Mouse (Mus musculus): ENCODE measurements around the gene Calm1. TPM values are rescaled to one million over a fixed set of nuclear protein-coding genes. Genes with fewer than 3 reads are reported as not detected.

The Calm1 gene
- polyA plus RNA-seq, 1 experiment from 2014 or later, result 1,610 TPM

DNA sequence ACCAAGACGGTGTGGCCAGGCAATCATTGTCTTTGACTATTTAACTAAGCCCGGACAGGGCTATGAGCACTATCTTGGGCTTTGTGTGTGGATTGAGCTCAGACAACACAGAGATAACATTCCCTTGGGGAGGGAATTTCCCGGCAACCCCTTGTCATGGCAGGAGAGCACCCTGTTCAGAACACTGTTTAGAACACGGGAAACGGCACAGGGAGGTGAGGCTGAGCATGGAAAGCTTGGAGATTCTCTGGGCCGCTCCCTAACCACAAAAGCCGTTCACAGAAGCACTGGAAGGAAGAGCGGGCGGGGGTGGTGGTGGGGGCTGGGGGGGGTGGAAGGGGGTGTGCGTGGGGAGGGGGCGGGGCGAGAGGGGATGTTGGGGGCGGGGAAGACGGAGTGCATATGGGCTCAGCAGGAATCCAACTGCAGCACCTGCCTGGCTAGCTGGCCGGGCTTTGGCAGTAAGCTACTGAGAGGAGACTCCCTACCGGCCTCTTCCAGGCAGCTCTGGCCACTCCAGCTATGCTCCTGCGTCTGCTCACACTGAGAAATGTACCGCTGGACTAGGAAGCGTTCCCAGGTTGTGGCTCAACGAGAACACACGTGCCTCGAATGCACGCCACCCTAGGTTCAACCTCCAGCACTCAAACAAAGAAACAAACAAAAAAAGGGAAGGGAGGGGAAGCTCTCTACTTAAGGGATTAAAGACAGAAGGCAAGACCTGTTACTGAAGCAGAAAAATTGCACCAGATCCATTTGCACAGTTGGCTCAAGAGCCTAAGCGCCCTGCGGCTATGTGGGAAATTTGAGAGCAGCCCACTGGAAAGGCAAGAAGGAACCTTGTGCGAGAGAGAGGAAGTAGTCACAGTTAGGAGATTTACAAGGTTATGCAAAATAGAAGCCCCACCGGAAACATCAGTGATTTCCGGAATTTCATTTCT is 31.0 kb upstream of the Calm1 start:
- Histone ChIP-seq H3K4me1 (ENCODE audit: insufficient read depth) (0 out of 2 replicates have a peak, but pooled peaks cover 2% of the 10 kb centered on the region), H3K4me3 (ENCODE audit: low read depth, low read length) (peak overlapping the region; percentile 20; the same call in 1 of the 2 replicates), H3K27ac (ENCODE audit: low read depth) (peak overlapping the region; percentile 50; the same call in 1 of the 2 replicates), H3K9me3 (ENCODE audit: low read depth, low read length) (no peaks in the 10 kb centered on the region), H3K9ac (peak overlapping the region; percentile 44), H3K4me2 (peak overlapping the region; percentile 62), H3K27me3 (ENCODE audit: insufficient read depth, low read length) (no peaks in the 10 kb centered on the region), H3K36me3 (ENCODE audit: insufficient read depth) (no peaks in the 10 kb centered on the region)
- 12% methylated on average over 28 of the region's 28 CpGs for WGBS
- ATAC-seq (ENCODE audit: insufficient read depth) (peak; percentile 67), DNase-seq (peak; percentile 42)
- TF ChIP-seq CTCF (IDR thresholded peaks at IDR 0.05; ENCODE audit: low read depth), result no peak

GRCm38 (mm10) chr12:100172481-100172880 is 26.8 kb upstream of the Calm1 start:
- H3K9ac ChIP-seq, result no peak overlapping the region
- H3K9me3 ChIP-seq (ENCODE audit: low read depth, low read length), result no peaks in the 10 kb centered on the region
- 0 out of 2 replicates have a peak, but pooled peaks cover 2% of the 10 kb centered on the region for H3K4me1 ChIP-seq (ENCODE audit: insufficient read depth)
- no peak for ATAC-seq (ENCODE audit: insufficient read depth)
- no peak overlapping the region for H3K4me2 ChIP-seq
- no peak overlapping the region for H3K27ac ChIP-seq (ENCODE audit: low read depth)
- no peak for DNase-seq
- H3K4me3 ChIP-seq (ENCODE audit: low read depth, low read length), result no peak overlapping the region
- 47% methylated on average over 7 of the region's 7 CpGs for WGBS
- no peaks in the 10 kb centered on the region for H3K36me3 ChIP-seq (ENCODE audit: insufficient read depth)
- no peak for TF ChIP-seq CTCF (IDR thresholded peaks at IDR 0.05; ENCODE audit: low read depth)
- no peaks in the 10 kb centered on the region for H3K27me3 ChIP-seq (ENCODE audit: insufficient read depth, low read length)

GRCm38 (mm10) chr12:100176469-100177056 is 22.7 kb upstream of the Calm1 start:
- no peak for DNase-seq

DNA sequence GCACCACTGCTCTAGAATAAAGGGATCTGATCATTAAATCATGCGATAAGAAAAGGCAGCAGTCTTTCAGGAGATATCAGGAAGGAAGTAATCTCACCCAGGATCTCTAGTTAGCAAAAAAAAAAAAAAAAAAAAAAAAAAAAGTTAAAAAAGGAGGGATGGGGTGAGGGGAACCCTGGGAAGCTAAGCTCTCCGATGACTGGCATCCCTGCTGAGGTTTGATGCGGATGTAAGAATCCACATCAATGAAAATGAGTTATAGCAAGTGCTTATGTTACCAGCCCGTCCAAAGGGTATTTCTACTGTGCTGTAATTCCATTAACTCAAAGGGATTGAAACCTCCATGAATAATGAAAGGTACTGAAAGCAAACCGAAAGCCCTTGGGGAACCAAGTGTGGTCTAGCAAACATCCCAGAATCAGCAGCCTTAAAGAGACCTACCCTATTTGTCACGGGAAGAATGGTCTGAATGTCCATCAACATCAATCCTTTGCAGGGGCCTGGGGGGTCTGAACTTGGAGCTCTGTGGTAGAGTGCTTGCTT is 20.3 kb upstream of the Calm1 start:
- Histone ChIP-seq H3K27me3 (ENCODE audit: insufficient read depth, low read length) (no peaks in the 10 kb centered on the region), H3K36me3 (ENCODE audit: insufficient read depth) (no peaks in the 10 kb centered on the region), H3K9me3 (ENCODE audit: low read depth, low read length) (no peaks in the 10 kb centered on the region), H3K4me2 (no peak overlapping the region), H3K4me1 (ENCODE audit: insufficient read depth) (no peaks in the 10 kb centered on the region), H3K27ac (ENCODE audit: low read depth) (no peak overlapping the region), H3K4me3 (ENCODE audit: low read depth, low read length) (no peak overlapping the region), H3K9ac (no peak overlapping the region)
- DNase-seq (no peak), ATAC-seq (ENCODE audit: insufficient read depth) (no peak)
- no peak for TF ChIP-seq CTCF (IDR thresholded peaks at IDR 0.05; ENCODE audit: low read depth)
- 46% methylated on average over 6 of the region's 6 CpGs for WGBS

More at GRCm38 (mm10) chr12:100176469-100177056, 22.7 kb upstream of the Calm1 start:
- H3K9me3 ChIP-seq (ENCODE audit: low read depth, low read length), result no peaks in the 10 kb centered on the region
- TF ChIP-seq CTCF (IDR thresholded peaks at IDR 0.05; ENCODE audit: low read depth), result no peak
- H3K4me2 ChIP-seq, result no peak overlapping the region
- H3K27ac ChIP-seq (ENCODE audit: low read depth), result no peak overlapping the region
- H3K27me3 ChIP-seq (ENCODE audit: insufficient read depth, low read length), result no peaks in the 10 kb centered on the region
- no peak overlapping the region for H3K4me3 ChIP-seq (ENCODE audit: low read depth, low read length)
- no peak for ATAC-seq (ENCODE audit: insufficient read depth)
- no peak overlapping the region for H3K9ac ChIP-seq
- no peaks in the 10 kb centered on the region for H3K4me1 ChIP-seq (ENCODE audit: insufficient read depth)
- no peaks in the 10 kb centered on the region for H3K36me3 ChIP-seq (ENCODE audit: insufficient read depth)
- 71% methylated on average over 11 of the region's 11 CpGs for WGBS

GRCm38 (mm10) chr12:100180802-100181201 is 18.4 kb upstream of the Calm1 start:
- H3K27ac ChIP-seq (ENCODE audit: low read depth), result no peak overlapping the region
- ATAC-seq (ENCODE audit: insufficient read depth) (no peak), DNase-seq (no peak)
- H3K27me3 ChIP-seq (ENCODE audit: insufficient read depth, low read length), result no peaks in the 10 kb centered on the region
- H3K4me1 ChIP-seq (ENCODE audit: insufficient read depth), result peaks cover 2% of the 10 kb centered on the region; the same call in 1 of the 2 replicates
- no peak for TF ChIP-seq CTCF (IDR thresholded peaks at IDR 0.05; ENCODE audit: low read depth)
- H3K9ac ChIP-seq, result no peak overlapping the region
- H3K4me2 ChIP-seq, result no peak overlapping the region
- 79% methylated on average over 13 of the region's 13 CpGs for WGBS
- H3K36me3 ChIP-seq (ENCODE audit: insufficient read depth), result no peaks in the 10 kb centered on the region
- H3K9me3 ChIP-seq (ENCODE audit: low read depth, low read length), result no peaks in the 10 kb centered on the region
- H3K4me3 ChIP-seq (ENCODE audit: low read depth, low read length), result no peak overlapping the region

GRCm38 (mm10) chr12:100182676-100183075 is 16.6 kb upstream of the Calm1 start:
- Histone ChIP-seq H3K27ac (ENCODE audit: low read depth) (no peak overlapping the region), H3K36me3 (ENCODE audit: insufficient read depth) (no peaks in the 10 kb centered on the region), H3K27me3 (ENCODE audit: insufficient read depth, low read length) (no peaks in the 10 kb centered on the region), H3K4me3 (ENCODE audit: low read depth, low read length) (no peak overlapping the region), H3K9me3 (ENCODE audit: low read depth, low read length) (no peaks in the 10 kb centered on the region), H3K4me1 (ENCODE audit: insufficient read depth) (peaks cover 8% of the 10 kb centered on the region; the same call in 1 of the 2 replicates), H3K9ac (no peak overlapping the region), H3K4me2 (no peak overlapping the region)
- ATAC-seq (ENCODE audit: insufficient read depth) (no peak), DNase-seq (no peak)
- 81% methylated on average over 2 of the region's 2 CpGs for WGBS
- TF ChIP-seq CTCF (IDR thresholded peaks at IDR 0.05; ENCODE audit: low read depth), result peak; percentile 39; the same call in 1 of the 2 replicates

DNA sequence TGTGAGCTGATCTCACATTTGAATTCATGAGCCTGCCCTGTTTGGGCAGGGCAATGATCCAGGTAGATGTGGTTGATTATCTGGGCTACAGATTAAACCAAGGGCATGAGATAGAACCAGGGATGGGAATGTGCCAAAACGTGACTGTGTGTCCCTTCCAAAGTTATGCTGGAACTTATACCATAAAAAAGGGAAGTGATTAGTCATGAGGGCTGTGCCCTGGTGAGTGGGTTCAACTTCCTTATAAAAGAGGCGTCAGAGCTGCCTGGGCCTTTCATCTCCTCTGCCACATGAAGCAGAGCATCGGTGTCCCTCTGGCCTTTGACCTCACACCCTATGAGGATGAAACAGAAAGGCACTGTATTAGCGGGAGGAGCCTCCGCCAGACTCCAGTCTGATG is 15.3 kb upstream of the Calm1 start:
- no peak overlapping the region for H3K27ac ChIP-seq (ENCODE audit: low read depth)
- no peak for ATAC-seq (ENCODE audit: insufficient read depth)
- no peaks in the 10 kb centered on the region for H3K9me3 ChIP-seq (ENCODE audit: low read depth, low read length)
- H3K36me3 ChIP-seq (ENCODE audit: insufficient read depth), result no peaks in the 10 kb centered on the region
- DNase-seq, result no peak
- no peaks in the 10 kb centered on the region for H3K27me3 ChIP-seq (ENCODE audit: insufficient read depth, low read length)
- no peak overlapping the region for H3K4me3 ChIP-seq (ENCODE audit: low read depth, low read length)
- no peak overlapping the region for H3K4me2 ChIP-seq
- no peak overlapping the region for H3K9ac ChIP-seq
- peaks cover 8% of the 10 kb centered on the region; the same call in 1 of the 2 replicates for H3K4me1 ChIP-seq (ENCODE audit: insufficient read depth)
- 46% methylated on average over 5 of the region's 5 CpGs for WGBS
- no peak for TF ChIP-seq CTCF (IDR thresholded peaks at IDR 0.05; ENCODE audit: low read depth)
